Mouse (Mus musculus): ENCODE data around the gene Fgfr2.
"Not testable (repeated sequence)": the region's sequence is repeated elsewhere in the genome, so short reads cannot be mapped to it uniquely, and the experiment has no call there.

Fgfr2 gene

DNA sequence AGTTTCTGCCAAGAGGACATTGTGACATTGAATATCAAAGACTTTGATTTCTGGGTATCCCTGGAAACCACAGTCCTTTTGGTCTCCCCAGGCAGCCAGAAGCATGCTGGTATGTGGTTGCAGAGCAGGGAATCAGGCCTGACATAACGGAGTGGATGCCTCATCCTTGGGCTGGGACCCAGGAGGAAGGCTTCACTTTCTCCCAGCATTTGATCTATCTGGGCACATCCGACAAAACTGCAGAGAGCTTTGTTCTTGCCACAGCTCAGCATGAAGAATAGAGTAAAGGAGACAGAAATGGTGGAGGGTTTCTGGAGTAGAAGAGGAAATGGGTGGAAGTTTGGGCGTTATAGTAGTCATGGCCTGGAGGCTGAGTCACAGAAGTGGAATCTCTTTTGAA lies 1990.0 kb downstream of the Fgfr2 start:
- no peak for DNase-seq (ENCODE audit: low spot score)

DNA sequence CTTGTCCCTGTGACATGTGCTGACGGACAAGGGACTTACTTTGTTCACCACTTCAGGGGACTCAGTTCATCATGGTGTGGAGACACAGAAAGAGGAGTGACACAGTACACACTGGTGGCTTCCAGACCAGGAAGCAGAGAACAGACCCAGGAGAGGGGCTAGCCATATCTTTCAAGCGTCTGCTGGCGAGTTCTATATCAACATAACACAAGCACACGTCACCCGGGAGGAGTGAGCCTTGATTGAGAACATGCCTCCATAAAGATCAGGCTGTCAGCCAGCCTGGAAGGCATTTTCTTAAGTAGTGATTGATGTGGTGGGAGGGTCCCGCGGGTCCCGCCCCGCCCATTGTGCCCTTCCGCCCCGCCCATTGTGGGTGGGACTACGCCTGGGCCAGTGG lies 1993.1 kb downstream of the Fgfr2 start:
- no peak for DNase-seq (ENCODE audit: low spot score)

DNA sequence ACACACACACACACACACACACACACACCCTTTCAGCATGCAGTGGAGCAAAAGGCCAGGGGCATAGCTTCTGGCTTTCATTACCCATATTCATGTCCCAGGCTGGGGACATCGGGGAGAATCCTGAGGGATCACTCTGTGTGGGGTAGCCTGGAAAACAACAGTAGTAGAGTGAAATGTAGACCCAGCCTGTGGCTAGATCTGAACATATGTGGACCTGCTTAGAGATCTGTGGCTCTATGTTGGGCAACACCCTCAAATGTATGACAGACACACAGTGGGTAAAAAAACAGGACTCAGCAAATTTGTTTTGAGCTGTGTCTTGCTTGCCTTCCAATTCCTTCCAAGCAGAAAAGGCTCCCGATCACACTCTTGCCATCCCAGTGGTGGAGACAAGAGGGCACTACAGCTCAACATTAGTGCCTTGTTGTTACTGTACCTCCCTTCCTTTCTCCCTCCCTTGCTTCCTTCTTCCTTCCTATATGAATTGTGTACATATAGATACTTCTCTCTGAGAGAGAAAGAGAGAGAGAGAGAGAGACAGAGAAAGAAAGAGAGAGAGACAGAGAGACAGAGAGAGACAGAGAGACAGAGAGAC lies 2000.8 kb downstream of the Fgfr2 start:
- no peak for DNase-seq (ENCODE audit: low spot score)

DNA sequence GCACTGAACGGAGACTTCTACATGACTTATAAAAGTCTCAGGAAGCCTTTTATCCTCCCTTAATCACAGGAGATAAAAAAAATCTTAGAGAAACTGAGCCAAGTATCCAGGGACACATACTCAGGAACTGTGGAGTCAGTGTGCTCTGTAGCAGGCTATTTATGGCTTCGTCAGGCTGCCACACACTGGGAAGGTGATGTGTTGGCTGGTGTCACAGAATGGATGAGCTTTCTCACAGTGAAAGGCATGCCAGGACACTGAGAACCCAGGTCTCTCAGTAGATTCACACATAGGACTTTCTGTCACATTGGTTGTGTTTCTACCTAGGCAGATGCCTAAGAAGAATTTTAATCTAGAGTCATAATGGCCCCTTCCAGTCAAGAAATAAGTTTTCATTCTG lies 2008.7 kb downstream of the Fgfr2 start:
- no peak for DNase-seq (ENCODE audit: low spot score)

DNA sequence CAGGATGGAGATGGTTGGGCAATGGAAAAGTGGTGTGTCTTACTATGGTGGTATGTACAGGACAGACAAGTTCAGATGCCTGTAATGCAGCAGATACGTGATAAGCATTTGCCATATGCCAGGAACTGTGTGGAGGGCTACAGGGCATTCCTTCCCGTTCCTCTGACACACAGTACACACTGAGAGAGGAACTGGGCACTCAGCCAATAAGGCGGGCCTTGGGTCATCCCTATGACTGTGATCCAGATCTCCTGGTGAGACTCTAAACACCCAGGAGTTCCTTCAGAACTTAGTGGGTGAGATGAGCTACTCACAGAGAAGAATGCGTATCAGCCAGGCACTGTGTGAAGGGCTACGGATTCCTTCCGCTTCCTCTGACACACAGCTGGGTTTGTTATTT lies 2009.5 kb downstream of the Fgfr2 start:
- peak; percentile 4 for DNase-seq (ENCODE audit: low spot score)

DNA sequence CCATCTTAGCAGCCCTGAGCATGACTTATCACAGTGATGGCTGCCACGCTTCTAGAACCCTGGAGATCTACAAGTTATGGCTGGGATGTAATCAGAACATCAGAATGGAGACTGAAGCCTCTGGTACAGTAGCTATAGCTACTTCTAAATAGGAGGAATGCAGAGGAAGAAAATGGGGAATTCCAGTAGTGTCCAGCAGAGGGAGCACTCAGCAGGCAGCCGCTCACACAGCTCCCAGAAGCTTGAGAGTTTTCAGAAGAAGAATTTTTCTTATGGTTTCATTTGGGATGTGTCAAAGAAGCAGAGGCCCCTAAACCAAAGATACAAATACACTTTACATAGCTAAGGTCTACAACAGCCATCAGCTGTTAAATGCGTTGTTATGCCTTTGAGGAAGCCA lies 2010.7 kb downstream of the Fgfr2 start:
- DNase-seq (ENCODE audit: low spot score): peak; percentile 34

DNA sequence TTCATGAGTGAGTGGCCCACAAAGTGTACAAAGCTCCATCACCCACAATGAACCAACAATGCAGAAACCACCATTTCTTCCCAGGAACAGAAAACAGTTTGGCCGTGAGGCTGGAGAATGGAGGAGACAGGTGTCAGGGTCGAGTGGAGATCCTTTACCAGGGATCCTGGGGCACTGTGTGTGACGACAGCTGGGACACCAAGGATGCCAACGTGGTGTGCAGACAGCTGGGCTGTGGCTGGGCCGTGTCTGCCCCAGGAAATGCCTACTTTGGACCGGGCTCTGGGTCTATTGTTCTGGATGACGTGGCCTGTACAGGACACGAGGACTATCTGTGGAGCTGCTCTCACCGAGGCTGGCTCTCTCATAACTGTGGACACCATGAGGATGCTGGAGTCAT lies 2040.7 kb downstream of the Fgfr2 start:
- not testable (repeated sequence) for DNase-seq (ENCODE audit: low spot score)

DNA sequence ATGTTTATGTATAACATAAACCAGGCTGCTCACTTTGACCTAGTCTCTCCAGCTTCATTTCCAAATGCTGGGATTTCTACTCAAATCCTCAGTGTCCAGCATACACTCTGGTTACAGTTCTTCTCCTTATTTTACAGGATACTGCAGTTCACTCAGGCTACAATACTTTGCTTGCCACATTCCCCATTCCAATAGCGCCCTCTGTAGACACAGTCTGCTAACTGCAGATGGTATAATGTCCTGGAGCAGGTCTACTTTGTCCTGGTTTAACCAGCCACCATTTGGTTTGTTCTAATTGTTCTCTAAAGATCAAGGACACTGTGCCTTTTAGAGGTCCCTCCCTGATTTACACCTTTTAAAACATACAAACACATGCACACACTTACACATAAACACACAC lies 2047.2 kb downstream of the Fgfr2 start:
- no peak for DNase-seq (ENCODE audit: low spot score)

DNA sequence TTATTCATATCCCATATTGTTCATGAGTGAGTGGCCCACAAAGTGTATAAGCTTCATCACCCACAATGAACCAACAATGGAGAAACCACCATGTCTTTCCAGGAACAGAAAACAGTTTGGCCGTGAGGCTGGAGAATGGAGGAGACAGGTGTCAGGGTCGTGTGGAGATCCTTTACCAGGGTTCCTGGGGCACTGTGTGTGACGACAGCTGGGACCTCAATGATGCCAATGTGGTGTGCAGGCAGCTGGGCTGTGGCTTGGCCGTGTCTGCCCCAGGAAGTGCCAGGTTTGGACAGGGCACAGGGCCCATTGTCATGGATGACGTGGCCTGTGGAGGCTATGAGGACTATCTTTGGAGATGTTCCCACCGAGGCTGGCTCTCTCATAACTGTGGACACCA lies 2049.1 kb downstream of the Fgfr2 start:
- not testable (repeated sequence) for DNase-seq (ENCODE audit: low spot score)

DNA sequence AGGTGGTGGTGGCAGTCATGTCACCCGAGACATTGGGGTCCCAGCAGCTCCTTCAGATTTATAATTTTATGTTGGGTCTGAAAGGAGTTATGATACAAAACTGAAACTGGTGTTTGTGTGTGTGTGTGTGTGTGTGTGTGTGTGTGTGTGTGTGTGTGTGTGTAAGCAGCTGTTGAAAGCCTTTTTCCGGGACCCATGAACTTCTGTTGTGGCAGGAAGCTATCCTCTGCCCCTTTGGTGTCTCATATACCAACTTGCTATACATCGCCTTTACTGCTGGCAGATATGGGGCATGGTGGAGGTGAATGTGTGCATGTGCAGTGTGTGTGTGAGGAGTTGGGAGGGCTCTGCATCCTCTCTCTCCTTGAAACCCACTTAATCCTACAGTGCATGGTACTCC lies 2049.7 kb downstream of the Fgfr2 start:
- peak; percentile 5 for DNase-seq (ENCODE audit: low spot score)

DNA sequence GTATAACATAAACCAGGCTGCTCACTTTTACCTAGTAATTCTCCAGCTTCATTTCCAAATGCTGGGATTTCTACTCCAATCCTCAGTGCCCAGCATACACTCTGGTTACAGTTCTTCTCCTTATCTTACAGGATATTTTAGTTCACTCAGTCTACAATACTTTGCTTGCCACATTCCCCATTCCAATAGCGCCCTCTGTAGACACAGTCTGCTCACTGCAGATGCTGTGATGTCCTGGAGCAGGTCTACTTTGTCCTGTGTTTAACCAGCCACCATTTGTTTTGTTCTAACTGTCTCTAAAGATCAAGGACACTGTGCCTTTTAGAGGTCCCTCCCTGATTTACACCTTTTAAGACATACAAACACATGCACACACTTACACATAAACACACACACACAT lies 2055.0 kb downstream of the Fgfr2 start:
- DNase-seq (ENCODE audit: low spot score): peak; percentile 18

DNA sequence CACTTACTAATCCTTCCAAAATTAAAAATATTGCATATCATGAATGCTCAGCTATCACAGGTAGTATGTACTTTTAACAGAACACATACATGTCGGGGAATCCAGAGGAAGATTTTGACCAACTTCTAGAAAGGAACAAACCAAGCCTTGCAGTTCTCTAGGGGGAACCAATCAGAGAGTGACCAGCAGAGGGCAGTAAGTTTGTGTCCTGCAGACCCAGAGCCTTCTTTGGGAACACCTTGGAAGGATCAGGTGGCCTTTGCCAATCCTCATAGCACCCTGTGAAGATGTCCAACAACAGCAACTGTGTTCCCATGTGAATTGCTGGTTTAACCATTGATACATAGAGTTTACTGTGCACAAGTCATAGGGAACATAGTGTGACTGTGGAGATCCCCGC lies 2060.6 kb downstream of the Fgfr2 start:
- DNase-seq (ENCODE audit: low spot score): no peak

DNA sequence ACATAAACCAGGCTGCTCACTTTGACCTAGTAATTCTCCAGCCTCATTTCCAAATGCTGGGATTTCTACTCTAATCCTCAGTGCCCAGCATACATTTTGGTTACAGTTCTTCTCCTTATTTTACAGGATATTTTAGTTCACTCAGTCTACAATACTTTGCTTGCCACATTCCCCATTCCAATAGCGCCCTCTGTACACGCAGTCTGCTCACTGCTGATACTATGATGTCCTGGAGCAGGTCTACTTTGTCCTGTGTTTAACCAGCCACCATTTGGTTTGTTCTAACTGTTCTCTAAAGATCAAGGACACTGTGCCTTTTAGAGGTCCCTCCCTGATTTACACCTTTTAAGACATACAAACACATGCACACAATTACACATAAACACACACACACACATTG lies 2063.3 kb downstream of the Fgfr2 start:
- DNase-seq (ENCODE audit: low spot score): not testable (repeated sequence)

DNA sequence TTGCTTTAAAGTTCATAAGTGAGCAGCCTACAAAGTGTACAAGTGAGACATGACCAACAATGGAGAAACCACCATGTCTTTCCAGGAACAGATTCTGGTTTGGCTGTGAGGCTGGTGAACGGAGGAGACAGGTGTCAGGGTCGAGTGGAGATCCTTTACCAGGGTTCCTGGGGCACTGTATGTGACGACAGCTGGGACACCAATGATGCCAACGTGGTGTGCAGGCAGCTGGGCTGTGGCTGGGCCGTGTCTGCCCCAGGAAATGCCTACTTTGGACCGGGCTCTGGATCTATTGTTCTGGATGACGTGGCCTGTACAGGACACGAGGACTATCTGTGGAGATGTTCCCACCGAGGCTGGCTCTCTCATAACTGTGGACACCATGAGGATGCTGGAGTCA lies 2065.2 kb downstream of the Fgfr2 start:
- DNase-seq (ENCODE audit: low spot score): not testable (repeated sequence)

DNA sequence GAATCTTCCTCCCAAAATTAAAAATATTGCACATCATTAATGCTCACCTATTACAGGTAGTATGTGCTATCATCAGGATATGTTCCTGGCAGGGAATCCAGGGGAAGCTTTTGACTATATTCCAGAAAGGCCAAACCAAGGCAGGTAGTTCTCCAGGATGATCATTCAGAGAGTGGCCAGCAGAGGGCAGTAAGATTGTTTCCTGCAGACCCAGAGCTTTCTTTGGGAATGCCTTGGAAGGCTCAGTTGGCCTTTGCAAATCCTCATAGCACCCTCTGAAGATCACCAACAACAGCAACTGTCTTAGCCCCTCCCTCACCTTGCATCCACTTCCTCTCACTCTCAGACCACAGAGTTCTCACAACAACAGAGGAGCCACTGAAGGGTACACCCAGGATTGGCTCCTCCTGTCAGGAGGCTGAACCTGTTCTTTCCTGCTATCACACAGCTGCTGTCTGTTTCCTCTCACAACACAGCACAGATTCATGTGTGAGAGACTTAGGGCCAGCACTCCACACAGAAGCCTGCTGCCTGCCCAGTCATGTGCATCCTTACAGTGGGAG lies 2068.3 kb downstream of the Fgfr2 start:
- no peak for DNase-seq (ENCODE audit: low spot score)

DNA sequence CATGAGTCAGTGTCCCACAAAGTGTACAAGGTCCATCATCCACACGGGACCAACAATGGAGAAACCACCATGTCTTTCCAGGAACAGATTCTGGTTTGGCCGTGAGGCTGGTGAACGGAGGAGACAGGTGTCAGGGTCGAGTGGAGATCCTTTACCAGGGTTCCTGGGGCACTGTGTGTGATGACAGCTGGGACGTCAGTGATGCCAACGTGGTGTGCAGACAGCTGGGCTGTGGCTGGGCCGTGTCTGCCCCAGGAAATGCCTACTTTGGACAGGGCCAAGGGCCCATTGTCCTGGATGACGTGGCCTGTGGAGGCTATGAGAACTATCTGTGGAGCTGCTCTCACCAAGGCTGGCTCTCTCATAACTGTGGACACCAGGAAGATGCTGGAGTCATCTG lies 2073.3 kb downstream of the Fgfr2 start:
- DNase-seq (ENCODE audit: low spot score): not testable (repeated sequence)

DNA sequence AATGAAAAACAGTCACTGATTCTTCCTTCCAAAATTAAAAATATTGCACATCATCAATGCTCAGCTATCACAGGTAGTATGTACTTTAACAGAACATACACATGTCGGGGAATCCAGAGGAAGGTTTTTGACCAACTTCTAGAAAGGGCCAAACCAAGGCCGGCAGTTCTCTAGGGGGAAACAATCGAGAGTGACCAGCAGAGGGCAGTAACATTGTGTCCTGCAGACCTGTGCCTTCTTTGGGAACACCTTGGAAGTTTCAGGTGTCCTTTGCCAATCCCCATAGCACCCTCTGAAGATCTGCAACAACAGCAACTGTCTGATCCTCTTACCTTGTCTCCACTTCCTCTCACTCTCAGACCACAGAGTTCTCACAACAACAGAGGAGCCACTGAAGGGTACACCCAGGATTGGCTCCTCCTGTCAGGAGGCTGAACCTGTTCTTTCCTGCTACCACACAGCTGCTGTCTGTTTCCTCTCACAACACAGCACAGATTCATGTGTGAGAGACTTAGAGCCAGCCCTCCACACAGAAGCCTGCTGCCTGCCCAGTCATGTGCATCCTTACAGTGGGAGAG lies 2077.8 kb downstream of the Fgfr2 start:
- peak; percentile 30 for DNase-seq (ENCODE audit: low spot score)

DNA sequence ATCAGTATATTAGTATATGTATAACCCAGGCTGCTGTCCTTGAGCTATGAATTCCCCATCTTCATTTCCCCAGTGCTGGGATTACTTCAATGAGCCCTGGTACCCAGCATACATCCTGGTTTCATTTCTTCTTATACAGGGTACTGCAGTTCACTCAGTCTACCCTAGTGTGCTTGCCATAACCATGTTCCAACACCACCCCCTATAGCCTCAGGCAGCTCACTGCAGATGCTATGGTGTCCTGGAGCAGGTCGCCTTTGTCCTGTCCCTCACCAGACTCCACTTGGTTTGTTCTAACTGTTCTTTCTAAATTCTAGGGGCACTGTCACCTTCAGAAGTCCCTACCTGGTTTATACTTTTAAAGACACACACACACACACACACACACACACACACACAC lies 2080.5 kb downstream of the Fgfr2 start:
- DNase-seq (ENCODE audit: low spot score): no peak

DNA sequence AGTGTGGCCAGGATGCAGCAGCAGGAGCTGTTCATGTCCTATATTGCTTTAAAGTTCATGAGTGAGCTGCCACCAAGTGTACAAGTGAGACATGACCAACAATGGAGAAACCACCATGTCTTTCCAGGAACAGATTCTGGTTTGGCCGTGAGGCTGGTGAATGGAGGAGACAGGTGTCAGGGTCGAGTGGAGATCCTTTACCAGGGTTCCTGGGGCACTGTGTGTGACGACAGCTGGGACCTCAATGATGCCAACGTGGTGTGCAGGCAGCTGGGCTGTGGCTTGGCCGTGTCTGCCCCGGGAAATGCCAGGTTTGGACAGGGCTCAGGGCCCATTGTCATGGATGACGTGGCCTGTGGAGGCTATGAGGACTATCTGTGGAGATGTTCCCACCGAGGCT lies 2082.4 kb downstream of the Fgfr2 start:
- DNase-seq (ENCODE audit: low spot score): not testable (repeated sequence)

DNA sequence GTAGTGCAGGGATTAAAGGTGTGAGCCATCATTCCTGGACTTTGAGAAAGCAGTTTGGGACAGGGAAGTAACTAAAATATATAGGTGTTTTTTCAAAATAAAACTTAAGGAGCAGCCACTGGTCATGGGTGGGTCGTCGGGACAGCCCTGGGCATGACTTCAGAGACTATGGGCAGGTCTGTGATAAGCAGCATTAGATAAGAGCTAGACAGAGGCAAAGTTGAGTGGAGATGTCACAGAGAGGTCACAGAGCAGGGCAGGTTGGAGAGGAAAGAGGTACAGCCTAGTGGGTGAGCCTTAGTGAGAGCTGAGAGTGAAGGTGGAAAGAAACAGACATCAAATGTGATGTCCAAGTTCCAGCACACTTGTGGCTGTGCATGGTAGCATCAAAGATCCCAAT lies 2086.1 kb downstream of the Fgfr2 start:
- DNase-seq (ENCODE audit: low spot score): no peak

DNA sequence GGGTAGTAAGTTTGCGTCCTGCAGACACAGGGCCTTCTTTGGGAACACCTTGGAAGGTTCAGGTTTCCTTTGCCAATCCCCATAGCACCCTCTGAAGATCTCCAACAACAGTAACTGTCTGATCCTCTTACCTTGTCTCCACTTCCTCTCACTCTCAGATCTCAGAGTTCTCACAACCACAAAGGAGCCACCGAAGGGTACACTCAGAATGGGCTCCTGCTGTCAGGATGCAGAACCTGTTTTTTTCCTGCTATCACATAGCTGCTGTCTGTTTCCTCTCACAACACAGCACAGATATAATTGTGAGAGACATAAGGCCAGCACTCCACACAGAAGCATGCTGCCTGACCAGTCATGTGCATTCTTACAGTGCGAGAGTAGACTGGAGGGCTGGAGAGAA lies 2086.8 kb downstream of the Fgfr2 start:
- DNase-seq (ENCODE audit: low spot score): no peak

DNA sequence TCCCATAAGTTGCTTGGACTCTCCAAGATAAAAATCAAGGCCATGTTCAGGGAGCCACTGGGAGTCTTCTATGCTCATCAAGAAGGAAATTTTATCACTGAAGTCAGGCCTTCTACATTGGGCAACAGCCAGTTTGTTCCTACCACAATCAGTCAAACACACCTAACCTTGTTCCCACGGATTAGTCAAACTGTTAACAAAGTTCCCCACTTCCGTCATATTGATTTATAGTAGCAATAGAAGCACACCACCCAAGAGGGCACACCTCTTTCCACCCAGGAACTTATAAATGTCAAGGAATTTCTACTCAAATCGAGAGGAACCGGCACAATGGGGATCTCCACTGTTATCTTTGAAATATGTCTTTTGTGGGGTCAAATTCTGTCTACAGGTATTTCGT lies 2091.4 kb downstream of the Fgfr2 start, which contains the start of gene Dmbt1:
Gene Dmbt1, plus strand, starts transcription at position 299 of the 400 bp plus-strand sequence.
- DNase-seq (ENCODE audit: low spot score): no peak

DNA sequence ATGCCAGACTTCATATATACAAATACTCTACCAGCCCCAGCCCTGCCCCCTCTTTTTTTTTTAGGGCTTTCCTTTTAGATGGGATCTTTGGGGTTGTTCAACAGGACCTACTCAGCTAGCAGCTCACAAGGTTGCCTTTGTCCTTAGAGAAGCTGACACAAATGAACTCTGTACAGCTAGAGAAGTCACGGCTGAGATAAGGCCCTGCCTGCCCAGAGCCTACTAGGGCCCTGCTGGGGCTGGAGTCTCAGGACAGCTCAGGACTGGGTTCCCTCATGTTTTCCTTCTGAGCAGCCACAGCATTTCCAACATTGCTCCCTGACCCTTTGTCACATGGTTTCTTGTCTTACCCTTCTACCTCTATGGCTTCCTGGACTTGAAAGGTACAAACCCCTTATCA lies 2095.6 kb downstream of the Fgfr2 start:
- no peak for DNase-seq (ENCODE audit: low spot score)

DNA sequence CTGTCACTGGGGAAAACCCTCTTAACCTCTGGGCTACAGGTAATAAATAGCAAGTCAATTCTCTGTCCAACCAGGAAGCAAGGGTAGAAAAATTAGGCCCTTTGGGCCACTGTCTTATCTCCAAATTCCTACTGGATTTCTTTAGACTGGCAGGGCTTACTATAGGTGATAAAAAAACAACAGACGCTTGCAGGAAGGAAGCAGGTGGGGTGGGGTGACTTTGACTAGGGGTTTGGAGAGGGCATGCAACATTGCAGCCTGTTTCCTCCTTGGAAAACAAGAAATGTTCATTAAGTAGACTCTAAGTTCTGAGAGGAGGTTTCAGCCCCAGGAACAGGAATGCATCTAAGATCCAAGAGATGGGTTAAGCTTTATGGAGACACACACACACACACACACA lies 2098.3 kb downstream of the Fgfr2 start:
- no peak for DNase-seq (ENCODE audit: low spot score)

All from lung, postnatal 25 days (tissue).